Mouse (Mus musculus): ENCODE results near the gene Gm43302. TPM values are rescaled to one million over a fixed set of nuclear protein-coding genes. Genes with fewer than 3 reads are reported as not detected.
"Not testable (repeated sequence)": the region's sequence is repeated elsewhere in the genome, so short reads cannot be mapped to it uniquely, and the experiment has no call there.

Gm43302 gene
- polyA plus RNA-seq, 1 experiment from 2014 or later = not detected

DNA sequence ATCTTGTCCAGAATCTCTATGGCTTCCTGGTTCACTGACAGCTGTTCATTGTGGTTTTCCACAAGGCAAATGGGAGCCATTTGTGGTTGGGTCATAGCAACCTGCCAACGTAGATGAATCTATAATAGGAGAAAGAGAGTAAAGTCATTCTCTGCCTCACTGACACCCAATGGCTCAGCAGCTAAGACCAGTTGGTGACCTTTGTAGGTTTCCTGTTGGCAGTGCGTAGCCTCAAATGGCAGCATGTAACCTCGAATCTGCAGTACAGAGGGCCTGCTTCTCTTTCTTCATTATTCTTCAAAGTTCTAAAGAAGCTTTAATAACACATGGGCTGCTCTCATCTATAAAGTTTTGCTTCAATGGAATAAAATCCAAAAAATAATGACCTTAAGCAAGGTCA lies 57.5 kb downstream of the Gm43302 start:
- not testable (repeated sequence) for H3K27ac ChIP-seq (ENCODE audit: low read depth, low read length); H3K27me3 ChIP-seq (ENCODE audit: control insufficient read depth, insufficient read depth, low read length); H3K4me3 ChIP-seq (ENCODE audit: low read length); H3K4me2 ChIP-seq (replicated peaks; ENCODE audit: low read depth, low read length); H3K4me1 ChIP-seq (ENCODE audit: control insufficient read depth, insufficient read depth, low read length); H3K9me3 ChIP-seq (ENCODE audit: control insufficient read depth, low read length); H3K9ac ChIP-seq (ENCODE audit: low read depth, low read length); ATAC-seq (ENCODE audit: low FRiP score, low TSS enrichment); H3K36me3 ChIP-seq (ENCODE audit: control insufficient read depth, insufficient read depth, low read length)
- 84% methylated on average over 3 of the region's 3 CpGs for WGBS

DNA sequence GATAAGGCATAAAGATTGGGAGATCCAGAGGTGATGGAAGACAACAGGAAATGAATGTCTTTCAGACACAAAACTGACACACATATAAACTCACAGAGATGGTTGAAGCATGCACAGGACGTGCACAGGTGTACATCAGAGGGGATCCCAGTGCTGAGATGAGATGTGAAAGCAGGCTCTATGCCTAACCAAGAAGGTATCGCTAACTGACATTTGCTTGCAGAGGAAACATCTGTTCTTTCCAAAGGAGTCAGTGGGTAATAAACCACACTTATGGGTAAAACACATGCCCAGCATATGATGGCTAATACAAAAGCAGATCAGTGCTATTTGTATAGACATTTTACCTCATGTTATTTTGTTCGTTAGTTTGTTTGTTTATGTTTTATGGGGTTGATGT lies 84.5 kb downstream of the Gm43302 start:
- not testable (repeated sequence) for H3K27me3 ChIP-seq (ENCODE audit: control insufficient read depth, insufficient read depth, low read length); H3K9me3 ChIP-seq (ENCODE audit: control insufficient read depth, low read length); H3K4me3 ChIP-seq (ENCODE audit: low read length); H3K27ac ChIP-seq (ENCODE audit: low read depth, low read length); H3K4me1 ChIP-seq (ENCODE audit: control insufficient read depth, insufficient read depth, low read length); H3K9ac ChIP-seq (ENCODE audit: low read depth, low read length); ATAC-seq (ENCODE audit: low FRiP score, low TSS enrichment); H3K36me3 ChIP-seq (ENCODE audit: control insufficient read depth, insufficient read depth, low read length); H3K4me2 ChIP-seq (replicated peaks; ENCODE audit: low read depth, low read length)
- WGBS = no CpG with 5 or more reads among the region's 3 CpGs

DNA sequence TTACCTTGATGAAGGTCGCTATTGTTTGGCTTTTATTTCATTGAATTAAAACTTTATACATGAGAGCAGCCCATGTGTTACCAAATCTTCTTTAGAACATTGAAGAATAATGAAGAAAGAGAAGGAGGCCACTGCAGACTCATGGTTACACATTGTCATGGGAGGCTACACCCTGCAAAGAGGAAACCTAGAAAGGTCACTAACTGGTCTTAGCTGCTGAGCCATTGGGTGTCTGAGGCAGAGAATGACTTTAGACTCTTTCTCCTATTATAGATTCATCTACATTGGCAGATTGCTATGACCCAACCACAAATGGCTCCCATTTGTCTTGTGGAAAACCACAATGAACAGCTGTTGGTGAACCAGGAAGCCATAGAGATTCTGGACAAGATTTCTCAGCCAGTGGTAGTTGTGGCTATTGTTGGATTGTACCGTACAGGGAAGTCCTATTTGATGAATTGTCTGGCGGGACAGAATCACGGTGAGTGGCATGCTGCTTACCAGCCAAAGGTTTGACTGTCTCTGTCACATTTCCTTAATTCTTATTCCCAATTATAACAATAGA lies 92.6 kb downstream of the Gm43302 start:
- H3K9me3 ChIP-seq (ENCODE audit: control insufficient read depth, low read length); H3K9ac ChIP-seq (ENCODE audit: low read depth, low read length); H3K4me2 ChIP-seq (replicated peaks; ENCODE audit: low read depth, low read length); ATAC-seq (ENCODE audit: low FRiP score, low TSS enrichment); H3K27me3 ChIP-seq (ENCODE audit: control insufficient read depth, insufficient read depth, low read length); H3K4me3 ChIP-seq (ENCODE audit: low read length); H3K4me1 ChIP-seq (ENCODE audit: control insufficient read depth, insufficient read depth, low read length); H3K27ac ChIP-seq (ENCODE audit: low read depth, low read length); H3K36me3 ChIP-seq (ENCODE audit: control insufficient read depth, insufficient read depth, low read length): not testable (repeated sequence)
- WGBS = 92% methylated on average over 4 of the region's 4 CpGs

DNA sequence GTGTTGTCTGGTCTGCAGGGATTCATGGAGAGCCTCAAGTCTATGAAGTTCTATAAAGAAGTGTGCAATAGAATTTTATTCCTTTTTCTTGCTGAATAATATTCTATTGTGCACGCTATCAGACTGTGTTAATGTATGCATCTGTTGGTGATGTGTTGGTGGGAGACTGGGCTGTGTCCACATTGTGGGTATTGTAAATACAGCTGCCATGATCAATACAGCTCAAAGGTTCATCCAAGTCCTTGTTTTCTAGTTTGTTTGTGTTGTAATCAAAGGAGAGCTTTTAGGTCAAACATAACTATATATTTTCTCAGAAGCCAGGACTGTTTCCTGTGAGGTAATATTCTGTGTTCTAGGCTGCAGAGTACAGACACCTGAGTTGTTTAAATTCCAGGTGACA lies 94.3 kb downstream of the Gm43302 start:
- H3K27me3 ChIP-seq (ENCODE audit: control insufficient read depth, insufficient read depth, low read length); ATAC-seq (ENCODE audit: low FRiP score, low TSS enrichment); H3K9ac ChIP-seq (ENCODE audit: low read depth, low read length); H3K4me2 ChIP-seq (replicated peaks; ENCODE audit: low read depth, low read length); H3K4me3 ChIP-seq (ENCODE audit: low read length); H3K27ac ChIP-seq (ENCODE audit: low read depth, low read length); H3K9me3 ChIP-seq (ENCODE audit: control insufficient read depth, low read length); H3K4me1 ChIP-seq (ENCODE audit: control insufficient read depth, insufficient read depth, low read length); H3K36me3 ChIP-seq (ENCODE audit: control insufficient read depth, insufficient read depth, low read length): not testable (repeated sequence)
- 94% methylated on average over 1 of the region's 1 CpGs for WGBS

DNA sequence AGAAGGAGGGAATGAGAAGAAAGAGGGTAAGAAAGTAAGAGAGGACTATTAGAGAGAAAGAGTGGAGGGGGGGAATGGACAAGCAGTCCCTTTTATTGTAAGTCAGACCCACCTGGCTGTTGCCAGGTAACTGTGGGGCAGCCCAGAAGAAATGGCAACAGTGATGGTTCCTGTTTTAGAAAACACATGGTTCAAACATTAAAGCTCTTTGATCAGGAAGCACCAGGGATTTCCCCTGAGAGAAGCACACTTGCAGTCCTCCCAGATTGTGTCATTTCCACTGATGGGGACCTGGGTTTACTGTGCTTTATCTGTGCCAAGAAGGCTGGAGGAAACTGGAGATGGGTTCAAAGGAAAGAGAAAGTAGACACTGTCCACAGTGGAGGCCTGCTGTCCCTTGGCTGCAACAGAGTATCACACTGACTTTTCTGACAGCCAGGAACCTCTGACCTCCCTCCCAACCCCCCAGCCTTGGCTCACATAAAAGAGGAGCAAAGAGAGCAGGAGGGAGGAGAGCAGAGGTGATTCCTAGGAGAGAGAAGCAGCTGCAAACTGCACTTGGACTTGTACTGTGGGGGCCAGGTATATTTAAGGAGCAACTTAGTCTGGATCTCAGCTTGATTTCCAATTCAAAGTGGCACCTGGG lies 95.5 kb downstream of the Gm43302 start:
- H3K27me3 ChIP-seq (ENCODE audit: control insufficient read depth, insufficient read depth, low read length); H3K36me3 ChIP-seq (ENCODE audit: control insufficient read depth, insufficient read depth, low read length); H3K27ac ChIP-seq (ENCODE audit: low read depth, low read length); H3K4me3 ChIP-seq (ENCODE audit: low read length); H3K9ac ChIP-seq (ENCODE audit: low read depth, low read length); H3K4me1 ChIP-seq (ENCODE audit: control insufficient read depth, insufficient read depth, low read length); H3K4me2 ChIP-seq (replicated peaks; ENCODE audit: low read depth, low read length); H3K9me3 ChIP-seq (ENCODE audit: control insufficient read depth, low read length): not testable (repeated sequence)
- ATAC-seq (ENCODE audit: low FRiP score, low TSS enrichment) = peak; percentile 55; the same call in 1 of the 2 replicates

DNA sequence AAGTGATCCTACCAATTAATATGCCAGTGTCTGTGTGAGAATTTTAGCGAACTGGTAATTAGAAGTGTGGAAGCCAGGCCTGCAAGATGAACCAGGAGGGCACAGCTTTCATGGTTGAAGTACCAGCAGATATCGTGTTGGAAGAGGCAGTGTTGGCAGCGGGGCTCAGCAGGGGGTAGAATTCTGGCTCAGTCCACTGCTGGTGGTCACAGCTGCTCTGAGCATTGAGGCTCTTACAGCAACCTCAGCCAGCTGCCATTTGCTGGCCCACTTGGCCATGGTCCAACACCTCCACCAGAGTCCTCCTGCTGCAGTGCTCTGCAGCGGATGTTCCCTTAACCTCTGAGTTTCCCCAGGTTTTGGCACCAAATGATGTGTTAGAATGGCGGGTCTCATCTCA lies 97.2 kb downstream of the Gm43302 start:
- not testable (repeated sequence) for ATAC-seq (ENCODE audit: low FRiP score, low TSS enrichment)
- 82% methylated on average over 5 of the region's 5 CpGs for WGBS

DNA sequence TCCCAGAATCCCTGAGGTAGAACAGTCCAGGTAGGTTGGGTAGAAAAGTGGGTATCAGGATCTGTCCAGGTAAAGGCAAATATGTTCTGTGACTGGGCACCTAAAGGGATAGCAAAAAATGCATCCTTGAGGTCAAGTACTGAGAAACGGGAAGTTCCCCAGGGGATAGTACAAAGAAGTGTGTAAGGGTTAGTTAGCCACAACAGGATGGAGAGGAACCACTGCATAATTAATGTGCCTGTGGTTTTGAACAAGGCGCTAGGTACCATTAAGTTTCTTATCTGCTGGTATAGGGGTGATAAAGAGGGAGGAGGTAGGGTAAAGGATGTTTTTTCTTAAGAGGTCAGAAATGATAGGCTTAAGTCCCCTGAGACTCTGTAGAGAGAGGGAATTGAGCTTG lies 101.0 kb downstream of the Gm43302 start:
- not testable (repeated sequence) for ATAC-seq (ENCODE audit: low FRiP score, low TSS enrichment); H3K27ac ChIP-seq (ENCODE audit: low read depth, low read length); H3K27me3 ChIP-seq (ENCODE audit: control insufficient read depth, insufficient read depth, low read length); H3K36me3 ChIP-seq (ENCODE audit: control insufficient read depth, insufficient read depth, low read length); H3K4me3 ChIP-seq (ENCODE audit: low read length); H3K4me2 ChIP-seq (replicated peaks; ENCODE audit: low read depth, low read length); H3K4me1 ChIP-seq (ENCODE audit: control insufficient read depth, insufficient read depth, low read length); H3K9ac ChIP-seq (ENCODE audit: low read depth, low read length); H3K9me3 ChIP-seq (ENCODE audit: control insufficient read depth, low read length)
- WGBS = 90% methylated on average over 2 of the region's 2 CpGs

More for the DNA sequence above, 97.2 kb downstream of the Gm43302 start:
- H3K4me2 ChIP-seq (replicated peaks; ENCODE audit: low read depth, low read length); H3K9me3 ChIP-seq (ENCODE audit: control insufficient read depth, low read length); H3K27ac ChIP-seq (ENCODE audit: low read depth, low read length); H3K4me1 ChIP-seq (ENCODE audit: control insufficient read depth, insufficient read depth, low read length); H3K9ac ChIP-seq (ENCODE audit: low read depth, low read length); H3K4me3 ChIP-seq (ENCODE audit: low read length); H3K36me3 ChIP-seq (ENCODE audit: control insufficient read depth, insufficient read depth, low read length); H3K27me3 ChIP-seq (ENCODE audit: control insufficient read depth, insufficient read depth, low read length): not testable (repeated sequence)

DNA sequence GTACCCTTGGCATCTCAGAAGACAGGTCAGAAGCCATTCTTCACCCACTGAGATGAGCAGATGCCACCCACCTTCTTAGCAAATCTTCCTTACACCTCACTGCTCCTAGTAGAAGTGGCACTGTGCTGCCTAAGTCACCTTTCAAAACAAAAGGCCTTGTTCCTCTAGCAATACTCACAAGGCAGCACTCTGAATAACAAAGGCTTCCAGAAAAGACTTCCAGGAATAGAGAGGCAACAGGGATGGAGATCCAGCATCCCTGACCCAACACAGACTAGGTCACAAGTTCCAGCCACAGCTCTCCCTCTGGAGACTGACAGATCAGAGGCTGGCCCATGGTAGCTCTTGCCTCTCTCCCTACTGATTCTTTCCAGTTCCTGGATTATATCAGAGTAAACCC lies 112.0 kb downstream of the Gm43302 start:
- H3K9ac ChIP-seq (ENCODE audit: low read depth, low read length) = no peak overlapping the region
- H3K9me3 ChIP-seq (ENCODE audit: control insufficient read depth, low read length) = no peaks in the 10 kb centered on the region
- H3K4me2 ChIP-seq (replicated peaks; ENCODE audit: low read depth, low read length) = no peak overlapping the region
- no peaks in the 10 kb centered on the region for H3K4me1 ChIP-seq (ENCODE audit: control insufficient read depth, insufficient read depth, low read length)
- H3K4me3 ChIP-seq (ENCODE audit: low read length) = no peak overlapping the region
- no peak for ATAC-seq (ENCODE audit: low FRiP score, low TSS enrichment)
- no peak overlapping the region for H3K27ac ChIP-seq (ENCODE audit: low read depth, low read length)
- no peaks in the 10 kb centered on the region for H3K36me3 ChIP-seq (ENCODE audit: control insufficient read depth, insufficient read depth, low read length)
- H3K27me3 ChIP-seq (ENCODE audit: control insufficient read depth, insufficient read depth, low read length) = no peaks in the 10 kb centered on the region
